Mouse (Mus musculus): ENCODE measurements around the gene Myo18a.

DNA sequence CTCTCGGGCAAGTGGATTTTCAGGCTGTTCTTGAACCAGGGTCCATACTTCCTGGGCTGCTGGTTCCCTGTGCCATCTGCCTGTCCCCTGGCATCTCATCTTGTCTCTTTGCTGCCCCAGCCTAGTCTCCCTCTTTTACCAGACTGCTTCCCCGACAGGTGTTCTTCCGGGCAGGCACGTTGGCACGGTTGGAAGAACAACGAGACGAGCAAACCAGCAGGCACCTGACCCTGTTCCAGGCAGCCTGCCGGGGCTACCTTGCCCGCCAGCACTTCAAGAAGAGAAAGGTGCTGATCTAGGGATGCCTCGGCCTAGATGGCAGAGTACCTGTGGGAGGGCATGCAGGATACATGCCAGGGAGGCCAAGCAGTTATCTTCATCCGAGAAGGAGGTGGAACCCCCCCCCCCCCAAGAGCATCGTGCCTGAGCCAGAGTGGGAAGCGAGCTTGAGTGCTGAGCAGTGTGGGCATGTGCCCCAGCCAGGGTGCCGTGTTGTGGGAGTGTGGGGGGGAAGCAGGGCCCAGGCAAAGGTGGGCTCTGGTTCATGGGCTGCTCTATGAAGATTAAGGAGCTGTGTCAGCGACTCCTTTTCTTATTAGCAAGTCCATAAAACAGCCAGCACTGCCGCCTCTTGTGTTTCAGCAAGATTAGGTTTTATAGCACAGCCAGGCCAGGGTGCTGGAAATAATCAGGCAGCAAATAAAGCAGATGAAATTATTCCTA, 77.6 kb downstream of the Myo18a start:
- TF ChIP-seq CTCF (IDR thresholded peaks at IDR 0.05; ENCODE audit: low read depth), result no peak
- no peak for TF ChIP-seq EP300 (optimal IDR thresholded peaks at IDR 0.05)
